Mouse (Mus musculus): Measurements from ENCODE around the gene Rars.

DNA sequence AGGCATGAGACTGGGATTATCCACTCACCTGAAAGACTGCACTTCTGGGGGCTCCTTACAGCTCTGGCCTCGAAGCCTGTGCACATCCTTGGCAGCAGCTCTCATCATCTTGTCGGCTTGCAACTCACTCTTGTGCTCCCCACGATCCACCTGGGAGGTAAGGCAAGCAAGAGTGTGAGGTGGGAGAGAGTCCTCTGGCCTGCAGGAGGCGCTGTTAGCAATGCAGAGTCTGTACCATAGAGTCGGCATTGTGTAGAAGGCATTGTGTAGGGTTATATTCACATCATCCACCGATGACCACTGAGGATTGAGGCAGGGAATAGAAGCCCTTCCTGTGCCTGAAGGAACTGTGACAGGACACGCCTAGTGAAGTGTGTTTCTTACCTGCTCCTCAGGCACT is 6.0 kb upstream of the Rars start:
- TF ChIP-seq CTCF (IDR thresholded peaks at IDR 0.05; ENCODE audit: borderline replicate concordance, insufficient read depth, low read length) (peak; percentile 28; the same call in 1 of the 2 replicates), POLR2A (IDR thresholded peaks at IDR 0.05; ENCODE audit: low read depth, low read length) (no peak)

Data from embryonic fibroblast, embryonic 13.5 days (primary cell).